In genomic region chr11:75013764-75014695, GRCm38 (mm10) we compare ENCODE assay signal across 9 mouse cellular contexts.
DNase-seq lines count a peak whose midpoint lies in the region; ATAC-seq and TF ChIP-seq lines count a peak whose summit lies in the region.
"Had no signal": no experiment of that assay in that cellular context is flagged by ENCODE, and none has a peak within 500 bp of the region (broad histone marks: within the 10 kb centered on the region; RNA-seq: fewer than 3 reads in every experiment).

No protein-coding gene starts in this region.

- no peak for TF ChIP-seq CTCF in lung, embryonic 14.5 days (IDR thresholded peaks at IDR 0.05; ENCODE audit: low read depth)

- peak overlapping the region; percentile 91 for H3K27ac ChIP-seq in lung, embryonic 14.5 days (ENCODE audit: low read depth)
- peak overlapping the region; percentile 87 for H3K27ac ChIP-seq in embryonic facial prominence, embryonic 12.5 days
- H3K27ac ChIP-seq in hindbrain, embryonic 12.5 days: peak overlapping the region; percentile 36
- H3K27ac ChIP-seq in neural tube, embryonic 14.5 days (ENCODE audit: low read depth, low read length): peak overlapping the region; percentile 22

- H3K36me3 ChIP-seq in lung, embryonic 14.5 days (ENCODE audit: insufficient read depth): 0 out of 2 replicates have a peak, but pooled peaks cover 4% of the 10 kb centered on the region
- no peaks in the 10 kb centered on the region for H3K36me3 ChIP-seq in embryonic facial prominence, embryonic 12.5 days
- H3K36me3 ChIP-seq in hindbrain, embryonic 12.5 days: no peaks in the 10 kb centered on the region
- no peaks in the 10 kb centered on the region for H3K36me3 ChIP-seq in neural tube, embryonic 14.5 days (ENCODE audit: control insufficient read depth, insufficient read depth, low read length)

- H3K4me3 ChIP-seq in lung, embryonic 14.5 days (ENCODE audit: low read depth, low read length): no peak overlapping the region
- no peak overlapping the region for H3K4me3 ChIP-seq in embryonic facial prominence, embryonic 12.5 days
- H3K4me3 ChIP-seq in hindbrain, embryonic 12.5 days: no peak overlapping the region
- H3K4me3 ChIP-seq in neural tube, embryonic 14.5 days (ENCODE audit: low read depth, low read length): no peak overlapping the region

- H3K9me3 ChIP-seq in lung, embryonic 14.5 days (ENCODE audit: low read depth, low read length): no peaks in the 10 kb centered on the region
- H3K9me3 ChIP-seq in embryonic facial prominence, embryonic 12.5 days: no peaks in the 10 kb centered on the region
- H3K9me3 ChIP-seq in hindbrain, embryonic 12.5 days (replicated peaks): no peaks in the 10 kb centered on the region
- no peaks in the 10 kb centered on the region for H3K9me3 ChIP-seq in neural tube, embryonic 14.5 days (ENCODE audit: control insufficient read depth, low read length)

- peak; percentile 48 for DNase-seq in lung, embryonic 14.5 days
- DNase-seq in lung, postnatal 25 days (ENCODE audit: low spot score): no peak
- no peak for DNase-seq in thymus, postnatal 36 days
- no peak for DNase-seq in layer of hippocampus, adult 8-10 months (ENCODE audit: low spot score in 2 of 2)

- 70% methylated on average over 12 of the region's 12 CpGs for WGBS in lung, embryonic 14.5 days
- WGBS in embryonic facial prominence, embryonic 12.5 days: 45% methylated on average over 12 of the region's 12 CpGs
- 81% methylated on average over 12 of the region's 12 CpGs for WGBS in hindbrain, embryonic 12.5 days
- WGBS in neural tube, embryonic 14.5 days: 66% methylated on average over 12 of the region's 12 CpGs

- peak overlapping the region; percentile 43 for H3K4me2 ChIP-seq in lung, embryonic 14.5 days
- H3K4me2 ChIP-seq in embryonic facial prominence, embryonic 12.5 days (replicated peaks): no peak overlapping the region
- H3K4me2 ChIP-seq in hindbrain, embryonic 12.5 days (replicated peaks): no peak overlapping the region
- no peak overlapping the region for H3K4me2 ChIP-seq in neural tube, embryonic 14.5 days (ENCODE audit: low read depth, low read length)

- H3K27me3 ChIP-seq in lung, embryonic 14.5 days (ENCODE audit: insufficient read depth, low read length): no peaks in the 10 kb centered on the region
- H3K27me3 ChIP-seq in embryonic facial prominence, embryonic 12.5 days: no peaks in the 10 kb centered on the region
- H3K27me3 ChIP-seq in hindbrain, embryonic 12.5 days: no peaks in the 10 kb centered on the region
- no peaks in the 10 kb centered on the region for H3K27me3 ChIP-seq in neural tube, embryonic 14.5 days (ENCODE audit: control insufficient read depth, insufficient read depth, low read length)
- H3K27me3 ChIP-seq: Patski had no signal

- no peak overlapping the region for H3K9ac ChIP-seq in lung, embryonic 14.5 days
- no peak overlapping the region for H3K9ac ChIP-seq in embryonic facial prominence, embryonic 12.5 days
- no peak overlapping the region for H3K9ac ChIP-seq in hindbrain, embryonic 12.5 days
- no peak overlapping the region for H3K9ac ChIP-seq in neural tube, embryonic 14.5 days (replicated peaks; ENCODE audit: low read depth, low read length)

- peaks cover 41% of the 10 kb centered on the region for H3K4me1 ChIP-seq in lung, embryonic 14.5 days (ENCODE audit: insufficient read depth)
- H3K4me1 ChIP-seq in embryonic facial prominence, embryonic 12.5 days: peaks cover 50% of the 10 kb centered on the region
- peaks cover 31% of the 10 kb centered on the region for H3K4me1 ChIP-seq in hindbrain, embryonic 12.5 days
- H3K4me1 ChIP-seq in neural tube, embryonic 14.5 days (ENCODE audit: control insufficient read depth, insufficient read depth, low read length): peaks cover 40% of the 10 kb centered on the region

- no peak for ATAC-seq in lung, embryonic 14.5 days (ENCODE audit: insufficient read depth)
- ATAC-seq in embryonic facial prominence, embryonic 12.5 days (ENCODE audit: insufficient number of reproducible peaks, insufficient read depth, low FRiP score, low TSS enrichment): no peak
- no peak for ATAC-seq in hindbrain, embryonic 12.5 days (ENCODE audit: low FRiP score)
- no peak; the same call in 1 of the 2 replicates for ATAC-seq in neural tube, embryonic 14.5 days (ENCODE audit: low read depth)
- ATAC-seq in activated CD4-positive, CD25-positive, alpha-beta regulatory T cell, adult 4 months: no peak
- ATAC-seq: Patski had no signal

Comparison
In these comparisons a context has a peak if more than half of its experiments do, and no peak if none do; other contexts are left out.
1. H3K27ac ChIP-seq: peak in every context shown above with its lines; median percentile 91 in lung, embryonic 14.5 days; 87 in embryonic facial prominence, embryonic 12.5 days; 36 in hindbrain, embryonic 12.5 days; 22 in neural tube, embryonic 14.5 days.